Mouse (Mus musculus) adrenal gland, adult 10 weeks (tissue): ENCODE results near the gene Dyrk1a. TPM values are rescaled to one million over a fixed set of nuclear protein-coding genes. Genes with fewer than 3 reads are reported as not detected.

ENCODE experiments used
- polyA plus RNA-seq: library from polyadenylated mRNA; stranded (reverse); fragments of 350-450 nt; fragmentation: Illumina TruSeq; extraction: RNeasy Lipid Tissue Mini Kit (QIAGEN cat#74804); gene quantifications from one replicate; pipeline ENCODE4 v1.2.3, GENCODE M21; 2014; ENCODE audit warnings: low read depth, low replicate concordance

The Dyrk1a gene
- polyA plus RNA-seq = 56.4 TPM

GRCm38 (mm10) chr16:94569229-94570176 is at the start of gene Dyrk1a:
TSS of gene Dyrk1a (plus strand) at chr16:94570010.

GRCm38 (mm10) chr16:94526344-94527151 is 43.3 kb upstream of the Dyrk1a start, which contains the start of gene Vps26c:
TSS of gene Vps26c (minus strand) at chr16:94526830.

Other genes with a start within 250 kb of the Dyrk1a start
- 12.0 TPM for gene Ripply3, start 241.6 kb upstream of the Dyrk1a start, polyA plus RNA-seq
- gene Ttc3, start 199.4 kb upstream of the Dyrk1a start, polyA plus RNA-seq = 294 TPM
- gene Pigp, start 198.2 kb upstream of the Dyrk1a start, polyA plus RNA-seq = 536 TPM
- gene Vps26c, start 43.2 kb upstream of the Dyrk1a start, polyA plus RNA-seq = 25.3 TPM